Mouse (Mus musculus) forebrain, postnatal 0 days (tissue): ENCODE data around the gene Prickle2. TPM values are rescaled to one million over a fixed set of nuclear protein-coding genes. Genes with fewer than 3 reads are reported as not detected.

Source experiments
- ATAC-seq: fragments of 200-750 bp; cut with Nextera tagmentation; 2 replicates; pipeline ENCODE4 v1.8.0; 2017; ENCODE audit warnings: mild to moderate bottlenecking, moderate library complexity
- DNase-seq: peaks from one replicate; pipeline ENCODE4 v3.0.0-alpha.2; 2015
- H3K27ac ChIP-seq: fragments of 300-500 bp; sonication (generic); 2 replicates; pipeline ENCODE4 v1.5.1; 2014; ENCODE audit warnings: low read depth, mild to moderate bottlenecking, antibody characterized with exemption, low read length, moderate library complexity, mixed read lengths
- H3K27me3 ChIP-seq: fragments of 300-500 bp; sonication (generic); 2 replicates; pipeline ENCODE4 v1.6.1; 2014; ENCODE audit warnings: mild to moderate bottlenecking, low read length, mixed read lengths; ENCODE audit not compliant: insufficient read depth
- H3K36me3 ChIP-seq: fragments of 300-500 bp; sonication (generic); 2 replicates; pipeline ENCODE4 v1.6.1; 2014; ENCODE audit warnings: mild to moderate bottlenecking, moderate library complexity; ENCODE audit not compliant: insufficient read depth
- H3K4me1 ChIP-seq: fragments of 300-500 bp; sonication (generic); 2 replicates; pipeline ENCODE4 v1.6.1; 2014; ENCODE audit warnings: antibody characterized with exemption; ENCODE audit not compliant: insufficient read depth
- H3K4me2 ChIP-seq: fragments of 300-500 bp; sonication (generic); 2 replicates; pipeline ENCODE4 v1.6.1; 2014; ENCODE audit warnings: low read depth, mild to moderate bottlenecking, moderate library complexity
- H3K4me3 ChIP-seq: fragments of 300-500 bp; sonication (generic); 2 replicates; pipeline ENCODE4 v1.5.1; 2014; ENCODE audit warnings: low read depth, low read length, mixed read lengths
- H3K9ac ChIP-seq: fragments of 300-500 bp; sonication (generic); 2 replicates; pipeline ENCODE4 v1.6.1; 2014; ENCODE audit warnings: mild to moderate bottlenecking
- H3K9me3 ChIP-seq: fragments of 300-500 bp; sonication (generic); 2 replicates; pipeline ENCODE4 v1.6.1; 2016; ENCODE audit warnings: low read length
- CTCF ChIP-seq: sonication (generic); IDR thresholded peaks from 2 replicates; pipeline ENCODE4 v1.5.1; 2016; ENCODE audit warnings: antibody characterized with exemption, control low read depth, low read depth
- WGBS: fragments of 180-500 bp; shearing (Covaris S2); extraction: QIAGEN DNeasy Blood & Tissue Kit; methylation state at CpG from one replicate; pipeline ENCODE4 v1.1.7; 2014; 5-methylcytosine and 5-hydroxymethylcytosine counted together
- polyA plus RNA-seq: library from polyadenylated mRNA; unstranded; fragments of >200 nt; fragmentation: Nextera tagmentation; extraction: Ambion mirVana; gene quantifications from 2 replicates; pipeline ENCODE4 v1.2.1, GENCODE M21; 2015
- total RNA-seq: library from RNA; depleted of rRNA; stranded (reverse); fragments of >200 nt; gene quantifications from 2 replicates; pipeline ENCODE4 v1.2.3, GENCODE M21; 2014

Gene Prickle2
- total and polyA plus RNA-seq, 2 experiments from 2014 or later: 8.4 to 29.4 TPM

GRCm38 (mm10) chr6:92572139-92572538, 133.8 kb downstream of the Prickle2 start:
- Histone ChIP-seq H3K36me3 (no peaks in the 10 kb centered on the region), H3K4me1 (no peaks in the 10 kb centered on the region), H3K9me3 (no peaks in the 10 kb centered on the region), H3K27ac (no peak overlapping the region), H3K9ac (no peak overlapping the region), H3K4me3 (no peak overlapping the region), H3K4me2 (no peak overlapping the region), H3K27me3 (no peaks in the 10 kb centered on the region)
- no peak for TF ChIP-seq CTCF
- no peak for DNase-seq
- WGBS: 71% methylated on average over 3 of the region's 3 CpGs
- ATAC-seq: peak; percentile 32; the same call in 1 of the 2 replicates

GRCm38 (mm10) chr6:92570090-92570489, 135.9 kb downstream of the Prickle2 start:
- H3K4me1 ChIP-seq: no peaks in the 10 kb centered on the region
- no peak overlapping the region for H3K4me2 ChIP-seq
- no peaks in the 10 kb centered on the region for H3K27me3 ChIP-seq
- TF ChIP-seq CTCF: no peak
- H3K36me3 ChIP-seq: no peaks in the 10 kb centered on the region; the same call in 1 of the 2 replicates
- DNase-seq: peak; percentile 26
- H3K9ac ChIP-seq: no peak overlapping the region
- H3K9me3 ChIP-seq: no peaks in the 10 kb centered on the region
- H3K4me3 ChIP-seq: no peak overlapping the region
- WGBS: 21% methylated on average over 7 of the region's 7 CpGs
- ATAC-seq: no peak
- H3K27ac ChIP-seq: peak overlapping the region; percentile 29

GRCm38 (mm10) chr6:92569283-92569682, 136.7 kb downstream of the Prickle2 start:
- TF ChIP-seq CTCF: no peak
- no peak overlapping the region for H3K4me2 ChIP-seq
- H3K27ac ChIP-seq: no peak overlapping the region
- no peaks in the 10 kb centered on the region; the same call in 1 of the 2 replicates for H3K36me3 ChIP-seq
- no peaks in the 10 kb centered on the region for H3K4me1 ChIP-seq
- no peak overlapping the region for H3K9ac ChIP-seq
- no peaks in the 10 kb centered on the region for H3K27me3 ChIP-seq
- 32% methylated on average over 4 of the region's 4 CpGs for WGBS
- ATAC-seq (no peak), DNase-seq (no peak)
- no peak overlapping the region for H3K4me3 ChIP-seq
- no peaks in the 10 kb centered on the region for H3K9me3 ChIP-seq

GRCm38 (mm10) chr6:92559261-92559660, 146.7 kb downstream of the Prickle2 start:
- no peaks in the 10 kb centered on the region for H3K27me3 ChIP-seq
- H3K27ac ChIP-seq: no peak overlapping the region
- no peaks in the 10 kb centered on the region for H3K4me1 ChIP-seq
- H3K4me2 ChIP-seq: no peak overlapping the region
- H3K36me3 ChIP-seq: no peaks in the 10 kb centered on the region
- DNase-seq: no peak
- no peak overlapping the region for H3K9ac ChIP-seq
- H3K9me3 ChIP-seq: no peaks in the 10 kb centered on the region
- no peak for ATAC-seq
- no peak overlapping the region for H3K4me3 ChIP-seq
- WGBS: 88% methylated on average over 1 of the region's 1 CpGs
- TF ChIP-seq CTCF: no peak

- Histone ChIP-seq H3K4me3 (no peak overlapping the region), H3K4me2 (no peak overlapping the region), H3K9me3 (no peaks in the 10 kb centered on the region), H3K4me1 (no peaks in the 10 kb centered on the region), H3K36me3 (no peaks in the 10 kb centered on the region), H3K27ac (no peak overlapping the region), H3K27me3 (no peaks in the 10 kb centered on the region), H3K9ac (no peak overlapping the region)
- DNase-seq (no peak), ATAC-seq (no peak)
- TF ChIP-seq CTCF: no peak
- WGBS: 63% methylated on average over 2 of the region's 2 CpGs
These were observed 150.3 kb downstream of the Prickle2 start for GRCm38 (mm10) chr6:92555675-92556074.

- no peaks in the 10 kb centered on the region for H3K4me1 ChIP-seq
- DNase-seq (no peak), ATAC-seq (no peak)
- no peaks in the 10 kb centered on the region for H3K27me3 ChIP-seq
- no peaks in the 10 kb centered on the region for H3K36me3 ChIP-seq
- TF ChIP-seq CTCF: no peak
- H3K9me3 ChIP-seq: no peaks in the 10 kb centered on the region
- WGBS: 85% methylated on average over 4 of the region's 4 CpGs
- H3K4me3 ChIP-seq: no peak overlapping the region
- no peak overlapping the region for H3K27ac ChIP-seq
- no peak overlapping the region for H3K4me2 ChIP-seq
- no peak overlapping the region for H3K9ac ChIP-seq
These were observed 152.9 kb downstream of the Prickle2 start for GRCm38 (mm10) chr6:92553086-92553485.

- Histone ChIP-seq H3K4me3 (no peak overlapping the region), H3K4me2 (no peak overlapping the region), H3K36me3 (no peaks in the 10 kb centered on the region), H3K9ac (no peak overlapping the region), H3K4me1 (no peaks in the 10 kb centered on the region), H3K27ac (no peak overlapping the region), H3K9me3 (no peaks in the 10 kb centered on the region), H3K27me3 (no peaks in the 10 kb centered on the region)
- no peak for ATAC-seq
- no peak for TF ChIP-seq CTCF
- DNase-seq: no peak
- 73% methylated on average over 8 of the region's 8 CpGs for WGBS
These were observed 156.7 kb downstream of the Prickle2 start for GRCm38 (mm10) chr6:92549246-92549645.

DNA sequence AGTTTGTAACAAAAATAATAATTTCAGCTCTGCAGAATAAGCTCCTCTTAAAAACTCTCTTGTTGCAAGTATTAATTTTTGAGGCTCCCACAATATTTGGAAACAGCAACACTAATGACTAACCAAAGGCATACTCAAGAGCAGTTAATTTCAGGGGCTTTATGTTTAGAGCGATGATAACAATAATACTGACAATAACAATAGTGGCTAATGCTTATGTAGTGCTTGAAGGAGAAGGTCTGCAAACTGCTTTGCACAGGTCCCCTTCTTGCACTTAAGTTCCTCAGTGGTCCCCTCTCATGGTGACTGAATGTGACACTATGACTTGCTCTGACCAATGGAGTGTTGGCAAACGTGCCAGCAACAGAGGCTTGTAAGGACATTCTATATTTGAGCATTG, 160.8 kb downstream of the Prickle2 start:
- DNase-seq (no peak), ATAC-seq (no peak)
- Histone ChIP-seq H3K27me3 (no peaks in the 10 kb centered on the region), H3K4me3 (no peak overlapping the region), H3K9ac (no peak overlapping the region), H3K36me3 (no peaks in the 10 kb centered on the region), H3K4me1 (no peaks in the 10 kb centered on the region), H3K27ac (no peak overlapping the region), H3K9me3 (no peaks in the 10 kb centered on the region), H3K4me2 (no peak overlapping the region)
- WGBS: 74% methylated on average over 2 of the region's 2 CpGs
- no peak for TF ChIP-seq CTCF
